Mouse (Mus musculus): Measurements from ENCODE around the gene Dcxr. TPM values are rescaled to one million over a fixed set of nuclear protein-coding genes. Genes with fewer than 3 reads are reported as not detected.
"Not testable (repeated sequence)": the region's sequence is repeated elsewhere in the genome, so short reads cannot be mapped to it uniquely, and the experiment has no call there.

Dcxr gene
- polyA plus RNA-seq, 1 experiment from 2014 or later = 7.0 TPM

GRCm38 (mm10) chr11:120689365-120689764 lies 37.7 kb downstream of the Dcxr start:
- ATAC-seq = no peak
- H3K4me1 ChIP-seq (ENCODE audit: control insufficient read depth, insufficient read depth, low read length) = no peaks in the 10 kb centered on the region
- H3K9ac ChIP-seq (ENCODE audit: low read depth, low read length) = no peak overlapping the region
- H3K27ac ChIP-seq (ENCODE audit: low read length) = no peak overlapping the region
- WGBS = 83% methylated on average over 3 of the region's 3 CpGs
- H3K9me3 ChIP-seq (replicated peaks; ENCODE audit: control insufficient read depth, low read length, poor library complexity, severe bottlenecking) = no peaks in the 10 kb centered on the region
- peaks cover 15% of the 10 kb centered on the region for H3K36me3 ChIP-seq (ENCODE audit: control insufficient read depth, insufficient read depth, low read length)
- no peaks in the 10 kb centered on the region for H3K27me3 ChIP-seq (ENCODE audit: control insufficient read depth, insufficient read depth, low read depth, low read length)
- no peak overlapping the region for H3K4me2 ChIP-seq (ENCODE audit: low read length)
- H3K4me3 ChIP-seq (ENCODE audit: low read depth, low read length) = no peak overlapping the region

GRCm38 (mm10) chr11:120686650-120687272 lies 40.3 kb downstream of the Dcxr start:
- Histone ChIP-seq H3K27me3 (ENCODE audit: control insufficient read depth, insufficient read depth, low read depth, low read length) (no peaks in the 10 kb centered on the region), H3K9me3 (replicated peaks; ENCODE audit: control insufficient read depth, low read length, poor library complexity, severe bottlenecking) (no peaks in the 10 kb centered on the region), H3K4me2 (ENCODE audit: low read length) (no peak overlapping the region), H3K27ac (ENCODE audit: low read length) (no peak overlapping the region), H3K9ac (ENCODE audit: low read depth, low read length) (no peak overlapping the region), H3K4me1 (ENCODE audit: control insufficient read depth, insufficient read depth, low read length) (no peaks in the 10 kb centered on the region), H3K4me3 (ENCODE audit: low read depth, low read length) (no peak overlapping the region), H3K36me3 (ENCODE audit: control insufficient read depth, insufficient read depth, low read length) (peaks cover 20% of the 10 kb centered on the region)
- ATAC-seq = no peak
- WGBS = 73% methylated on average over 20 of the region's 20 CpGs

- peaks cover 21% of the 10 kb centered on the region for H3K36me3 ChIP-seq (ENCODE audit: control insufficient read depth, insufficient read depth, low read length)
- no peak overlapping the region for H3K4me3 ChIP-seq (ENCODE audit: low read depth, low read length)
- no peak overlapping the region for H3K27ac ChIP-seq (ENCODE audit: low read length)
- no peaks in the 10 kb centered on the region for H3K27me3 ChIP-seq (ENCODE audit: control insufficient read depth, insufficient read depth, low read depth, low read length)
- 98% methylated on average over 2 of the region's 2 CpGs for WGBS
- H3K4me1 ChIP-seq (ENCODE audit: control insufficient read depth, insufficient read depth, low read length) = no peaks in the 10 kb centered on the region
- no peaks in the 10 kb centered on the region for H3K9me3 ChIP-seq (replicated peaks; ENCODE audit: control insufficient read depth, low read length, poor library complexity, severe bottlenecking)
- ATAC-seq = no peak
- no peak overlapping the region for H3K4me2 ChIP-seq (ENCODE audit: low read length)
- H3K9ac ChIP-seq (ENCODE audit: low read depth, low read length) = no peak overlapping the region
Measured at GRCm38 (mm10) chr11:120684660-120685059, 42.4 kb downstream of the Dcxr start.

GRCm38 (mm10) chr11:120684086-120684485 lies 43.0 kb downstream of the Dcxr start:
- H3K27me3 ChIP-seq (ENCODE audit: control insufficient read depth, insufficient read depth, low read depth, low read length) = no peaks in the 10 kb centered on the region
- no peak overlapping the region for H3K4me2 ChIP-seq (ENCODE audit: low read length)
- H3K4me3 ChIP-seq (ENCODE audit: low read depth, low read length) = no peak overlapping the region
- no peak for ATAC-seq
- H3K27ac ChIP-seq (ENCODE audit: low read length) = no peak overlapping the region
- H3K4me1 ChIP-seq (ENCODE audit: control insufficient read depth, insufficient read depth, low read length) = no peaks in the 10 kb centered on the region
- H3K9me3 ChIP-seq (replicated peaks; ENCODE audit: control insufficient read depth, low read length, poor library complexity, severe bottlenecking) = no peaks in the 10 kb centered on the region
- H3K9ac ChIP-seq (ENCODE audit: low read depth, low read length) = no peak overlapping the region
- 92% methylated on average over 2 of the region's 2 CpGs for WGBS
- peaks cover 17% of the 10 kb centered on the region for H3K36me3 ChIP-seq (ENCODE audit: control insufficient read depth, insufficient read depth, low read length)

- 93% methylated on average over 3 of the region's 3 CpGs for WGBS
- ATAC-seq = no peak
- Histone ChIP-seq H3K9me3 (replicated peaks; ENCODE audit: control insufficient read depth, low read length, poor library complexity, severe bottlenecking) (no peaks in the 10 kb centered on the region), H3K9ac (ENCODE audit: low read depth, low read length) (no peak overlapping the region), H3K36me3 (ENCODE audit: control insufficient read depth, insufficient read depth, low read length) (peaks cover 17% of the 10 kb centered on the region), H3K4me1 (ENCODE audit: control insufficient read depth, insufficient read depth, low read length) (no peaks in the 10 kb centered on the region), H3K27ac (ENCODE audit: low read length) (no peak overlapping the region), H3K27me3 (ENCODE audit: control insufficient read depth, insufficient read depth, low read depth, low read length) (no peaks in the 10 kb centered on the region), H3K4me3 (ENCODE audit: low read depth, low read length) (no peak overlapping the region), H3K4me2 (ENCODE audit: low read length) (no peak overlapping the region)
Measured at GRCm38 (mm10) chr11:120683536-120683935, 43.5 kb downstream of the Dcxr start.

- 97% methylated on average over 5 of the region's 5 CpGs for WGBS
- no peaks in the 10 kb centered on the region for H3K27me3 ChIP-seq (ENCODE audit: control insufficient read depth, insufficient read depth, low read depth, low read length)
- no peaks in the 10 kb centered on the region for H3K9me3 ChIP-seq (replicated peaks; ENCODE audit: control insufficient read depth, low read length, poor library complexity, severe bottlenecking)
- no peak overlapping the region for H3K9ac ChIP-seq (ENCODE audit: low read depth, low read length)
- no peak for ATAC-seq
- no peak overlapping the region for H3K4me3 ChIP-seq (ENCODE audit: low read depth, low read length)
- H3K27ac ChIP-seq (ENCODE audit: low read length) = no peak overlapping the region
- H3K4me2 ChIP-seq (ENCODE audit: low read length) = no peak overlapping the region
- peaks cover 19% of the 10 kb centered on the region for H3K36me3 ChIP-seq (ENCODE audit: control insufficient read depth, insufficient read depth, low read length)
- no peaks in the 10 kb centered on the region for H3K4me1 ChIP-seq (ENCODE audit: control insufficient read depth, insufficient read depth, low read length)
Measured at GRCm38 (mm10) chr11:120682683-120683082, 44.4 kb downstream of the Dcxr start.

- no peak overlapping the region for H3K4me2 ChIP-seq (ENCODE audit: low read length)
- H3K9me3 ChIP-seq (replicated peaks; ENCODE audit: control insufficient read depth, low read length, poor library complexity, severe bottlenecking) = no peaks in the 10 kb centered on the region
- H3K27ac ChIP-seq (ENCODE audit: low read length) = no peak overlapping the region
- ATAC-seq = no peak
- H3K4me1 ChIP-seq (ENCODE audit: control insufficient read depth, insufficient read depth, low read length) = peaks cover 4% of the 10 kb centered on the region; the same call in 1 of the 2 replicates
- 76% methylated on average over 3 of the region's 3 CpGs for WGBS
- H3K27me3 ChIP-seq (ENCODE audit: control insufficient read depth, insufficient read depth, low read depth, low read length) = no peaks in the 10 kb centered on the region
- no peak overlapping the region for H3K4me3 ChIP-seq (ENCODE audit: low read depth, low read length)
- H3K9ac ChIP-seq (ENCODE audit: low read depth, low read length) = no peak overlapping the region
- peaks cover 21% of the 10 kb centered on the region for H3K36me3 ChIP-seq (ENCODE audit: control insufficient read depth, insufficient read depth, low read length)
Measured at GRCm38 (mm10) chr11:120679909-120680308, 47.2 kb downstream of the Dcxr start.

GRCm38 (mm10) chr11:120676951-120677350 lies 50.1 kb downstream of the Dcxr start:
- no peak for ATAC-seq

GRCm38 (mm10) chr11:120675875-120676274 lies 51.2 kb downstream of the Dcxr start:
- WGBS = 89% methylated on average over 3 of the region's 5 CpGs

More at GRCm38 (mm10) chr11:120676951-120677350, 50.1 kb downstream of the Dcxr start:
- Histone ChIP-seq H3K27ac (ENCODE audit: low read length) (no peak overlapping the region), H3K4me2 (ENCODE audit: low read length) (no peak overlapping the region), H3K9ac (ENCODE audit: low read depth, low read length) (no peak overlapping the region), H3K4me1 (ENCODE audit: control insufficient read depth, insufficient read depth, low read length) (peaks cover 17% of the 10 kb centered on the region), H3K9me3 (replicated peaks; ENCODE audit: control insufficient read depth, low read length, poor library complexity, severe bottlenecking) (no peaks in the 10 kb centered on the region), H3K36me3 (ENCODE audit: control insufficient read depth, insufficient read depth, low read length) (peaks cover 13% of the 10 kb centered on the region; the same call in 1 of the 2 replicates), H3K4me3 (ENCODE audit: low read depth, low read length) (no peak overlapping the region), H3K27me3 (ENCODE audit: control insufficient read depth, insufficient read depth, low read depth, low read length) (no peaks in the 10 kb centered on the region)
- 96% methylated on average over 4 of the region's 4 CpGs for WGBS

More at GRCm38 (mm10) chr11:120675875-120676274, 51.2 kb downstream of the Dcxr start:
- Histone ChIP-seq H3K36me3 (ENCODE audit: control insufficient read depth, insufficient read depth, low read length) (peaks cover 13% of the 10 kb centered on the region; the same call in 1 of the 2 replicates), H3K4me1 (ENCODE audit: control insufficient read depth, insufficient read depth, low read length) (peaks cover 17% of the 10 kb centered on the region)
- H3K9ac ChIP-seq (ENCODE audit: low read depth, low read length); ATAC-seq; H3K27me3 ChIP-seq (ENCODE audit: control insufficient read depth, insufficient read depth, low read depth, low read length); H3K9me3 ChIP-seq (replicated peaks; ENCODE audit: control insufficient read depth, low read length, poor library complexity, severe bottlenecking); H3K4me3 ChIP-seq (ENCODE audit: low read depth, low read length); H3K4me2 ChIP-seq (ENCODE audit: low read length); H3K27ac ChIP-seq (ENCODE audit: low read length): not testable (repeated sequence)
